Mouse (Mus musculus) urinary bladder, postnatal 0 days (tissue): Measurements from ENCODE around the gene Ttc25. TPM values are rescaled to one million over a fixed set of nuclear protein-coding genes. Genes with fewer than 3 reads are reported as not detected.

Experiments used
- polyA plus RNA-seq: library from polyadenylated mRNA; unstranded; fragments of >200 nt; fragmentation: Nextera tagmentation; extraction: Ambion mirVana; gene quantifications from 2 replicates; pipeline ENCODE4 v1.2.1, GENCODE M21; 2015

Ttc25 gene
- 0.18 and 0.28 TPM in 2 replicates for polyA plus RNA-seq

DNA sequence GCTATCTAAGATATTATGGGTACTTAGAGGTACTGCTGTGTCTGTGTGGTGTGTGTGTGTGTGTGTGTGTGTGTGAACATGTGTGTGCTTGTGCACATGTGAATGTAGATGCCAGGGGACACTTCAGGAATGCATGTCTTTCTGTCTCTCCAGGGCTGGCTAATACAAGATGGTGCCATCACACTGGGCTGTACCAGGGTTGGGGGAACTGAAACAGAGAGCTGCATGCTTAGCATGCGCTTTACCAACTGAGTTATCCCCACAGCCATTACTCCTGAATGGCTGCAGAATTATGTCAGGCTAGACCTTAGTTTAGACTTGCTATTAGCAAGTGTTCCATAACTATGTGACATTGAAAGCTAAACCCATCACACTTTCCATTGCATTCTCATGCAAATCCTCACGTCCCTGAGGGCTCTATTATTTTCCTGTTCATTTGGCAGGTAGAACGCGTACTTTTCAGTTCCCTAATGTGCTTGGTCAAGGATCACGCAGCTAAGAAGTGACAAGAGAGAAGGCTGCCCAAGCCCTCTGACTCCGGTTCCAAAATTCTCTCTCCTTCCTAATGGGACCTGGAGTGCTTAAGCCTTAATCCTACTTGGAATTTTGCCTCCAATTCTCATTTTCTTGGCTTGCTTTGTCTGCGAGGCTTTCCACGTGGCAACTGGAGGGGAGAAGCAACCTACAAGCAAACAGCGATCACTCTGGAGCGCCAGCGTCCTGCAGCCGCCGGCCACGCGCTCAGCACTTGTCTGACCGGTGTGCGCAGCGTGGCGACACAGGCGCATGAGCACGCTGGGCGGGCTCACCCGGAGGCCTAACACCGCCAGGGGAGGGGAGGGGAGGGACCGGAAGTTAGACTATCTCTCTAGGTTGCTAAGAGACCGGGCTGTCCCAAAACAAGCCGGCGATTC, at the start of gene Ttc25:
Gene Ttc25 (plus strand): TSS at position 776 of the 914 bp plus-strand sequence.

DNA sequence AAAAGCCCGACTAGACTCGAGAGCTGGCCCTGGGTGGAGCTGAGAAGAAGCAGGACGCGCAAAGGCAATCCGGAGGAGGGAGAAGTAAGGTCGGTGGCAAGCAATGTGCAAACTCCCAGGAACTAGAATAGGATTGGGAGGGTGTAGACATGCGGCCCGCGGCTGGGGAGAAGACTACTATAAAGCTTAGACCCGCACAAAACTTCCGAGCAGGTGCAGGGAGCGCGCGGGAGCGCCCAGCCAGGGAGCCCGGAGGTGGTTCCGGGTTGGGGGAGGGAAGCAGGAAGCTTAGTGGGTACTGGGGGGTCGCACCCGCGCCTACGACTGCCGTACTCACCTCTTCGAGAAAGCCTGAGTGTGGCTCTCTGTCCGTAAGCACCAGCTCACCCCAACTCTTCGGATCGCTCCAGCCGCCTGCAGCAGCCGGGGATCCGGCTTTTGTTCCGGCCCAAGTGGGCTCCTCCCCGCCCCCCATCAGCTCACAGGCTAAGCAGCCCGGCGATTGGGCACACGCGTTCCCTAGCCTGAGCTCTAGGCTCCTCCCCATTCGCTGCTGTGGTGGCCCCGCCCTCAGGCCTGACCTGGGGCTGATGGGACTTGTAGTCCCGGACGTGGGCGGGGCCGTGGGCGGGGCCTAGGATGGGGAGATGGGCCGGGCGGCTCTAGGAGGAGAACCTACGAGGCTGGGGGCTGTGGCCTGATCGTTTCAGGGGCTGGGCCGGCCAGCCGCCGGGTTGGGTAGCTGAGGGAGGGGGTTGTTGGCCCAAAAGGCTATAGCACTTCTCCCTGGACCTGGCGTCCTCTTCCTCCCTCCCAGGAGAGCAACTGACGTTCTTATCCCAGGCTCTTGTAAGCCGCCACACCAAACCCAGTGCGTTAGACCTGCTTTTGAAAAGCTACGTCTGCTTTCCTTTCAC, 17.7 kb upstream of the Ttc25 start, which contains the start of gene Acly:
Gene Acly (minus strand): TSS at position 543 of the 917 bp plus-strand sequence.

DNA sequence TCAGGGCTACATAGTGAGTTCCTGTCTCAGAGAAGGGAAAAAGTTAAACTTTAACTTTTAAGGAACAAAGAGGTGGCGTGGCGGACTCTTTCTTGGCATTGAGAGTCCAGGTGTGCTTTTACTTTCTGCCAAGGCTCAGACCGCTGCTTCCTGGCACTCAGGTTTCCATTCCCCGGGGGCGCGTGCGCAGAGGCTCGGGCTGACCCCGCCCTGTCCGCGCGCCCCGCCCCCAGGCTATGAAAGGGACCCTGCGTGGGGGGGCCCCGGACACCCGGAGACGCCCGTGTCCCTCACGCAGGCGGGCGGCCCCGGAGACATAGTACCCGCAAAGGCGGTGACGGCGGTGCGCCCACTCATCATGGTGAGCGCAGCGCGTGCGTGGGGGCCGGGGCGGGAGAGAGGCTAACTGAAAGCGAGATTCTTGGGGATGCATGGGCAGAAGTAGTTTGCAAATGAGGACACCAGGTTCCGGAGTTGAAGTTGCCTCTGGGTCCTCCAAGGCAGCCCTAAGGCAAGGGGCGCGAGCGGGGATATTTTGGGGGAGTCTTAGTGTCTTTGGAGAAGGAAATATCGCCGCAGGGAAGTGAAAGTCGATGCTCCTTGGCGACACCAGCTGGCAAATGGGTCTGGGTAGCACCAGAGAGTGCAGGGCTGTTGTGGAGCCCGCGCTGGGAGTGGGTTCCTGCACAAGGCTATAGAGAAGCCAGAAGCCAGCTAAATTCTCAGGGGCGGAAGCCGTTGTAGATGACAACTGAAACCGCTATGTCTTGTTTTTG, 29.5 kb downstream of the Ttc25 start, which contains the start of gene Cnp:
Gene Cnp (plus strand): TSS at position 197 of the 776 bp plus-strand sequence.

DNA sequence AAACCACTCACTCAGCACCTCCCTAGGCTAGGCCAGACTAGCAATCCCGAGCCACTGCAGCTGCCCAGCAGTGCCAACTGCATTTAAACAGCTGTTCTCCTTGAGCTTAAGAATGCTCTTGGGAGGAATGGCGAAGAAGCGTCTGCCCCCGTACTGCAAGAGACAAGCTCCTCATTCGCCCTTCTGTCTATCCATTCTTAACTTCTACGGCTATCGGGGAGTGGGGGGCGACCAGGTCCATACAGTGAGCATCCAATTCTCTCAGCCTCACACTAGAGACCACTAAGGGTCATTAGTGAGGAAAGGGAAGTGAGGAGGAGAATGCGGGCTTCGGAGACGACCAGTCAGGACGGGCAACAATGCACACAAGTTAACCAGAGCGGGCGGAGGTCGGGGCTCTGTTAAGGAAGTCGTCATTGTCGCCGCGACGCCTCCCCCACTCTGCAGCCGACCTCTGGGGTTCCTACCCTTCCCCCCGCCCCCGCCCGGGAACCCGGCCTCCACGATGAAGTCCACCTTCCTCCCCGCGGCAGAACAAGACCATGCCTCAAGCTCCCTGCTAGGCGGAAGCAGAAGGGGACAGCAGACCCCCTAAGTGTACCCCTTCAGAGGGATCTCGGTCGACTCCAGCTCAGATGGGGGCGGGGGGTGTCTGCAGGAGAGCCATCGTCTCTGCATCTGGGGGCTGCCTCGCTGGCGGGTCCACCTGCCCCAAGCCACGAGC, 73.5 kb downstream of the Ttc25 start, which contains the start of gene Nkiras2:
Gene Nkiras2 (plus strand): TSS at position 484 of the 724 bp plus-strand sequence.

DNA sequence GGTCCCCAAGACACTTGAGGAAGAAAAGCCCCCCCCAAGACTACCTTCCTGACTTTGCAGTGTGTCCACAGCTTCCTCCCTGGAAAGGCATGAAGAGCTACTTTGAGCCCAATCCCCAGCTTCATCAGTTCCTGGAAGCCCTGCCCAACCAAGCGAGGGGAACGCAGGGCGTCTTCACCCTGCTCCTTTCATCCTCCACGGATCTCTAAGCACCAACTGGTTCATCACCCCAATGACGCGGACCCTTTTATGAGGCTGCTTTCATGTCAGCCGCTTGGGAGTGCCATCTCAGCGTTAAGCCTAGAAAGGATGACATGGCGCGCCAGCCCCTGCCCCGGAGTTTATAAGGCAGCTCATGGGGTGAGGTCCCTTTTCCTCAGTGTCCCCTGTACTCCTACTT, 74.6 kb downstream of the Ttc25 start, which contains the start of gene Dnajc7:
Gene Dnajc7 (minus strand): TSS at position 187 of the 400 bp plus-strand sequence.

Other genes with a start within 250 kb of the Ttc25 start
- 1,889 and 2,012 TPM in 2 replicates for gene Eif1, start 225.7 kb upstream of the Ttc25 start, polyA plus RNA-seq
- not detected in 2 replicates for gene Gast, start 211.2 kb upstream of the Ttc25 start, polyA plus RNA-seq
- 1.4 and 2.0 TPM in 2 replicates for gene Hap1, start 189.5 kb upstream of the Ttc25 start, polyA plus RNA-seq
- gene Jup, start 147.8 kb upstream of the Ttc25 start, polyA plus RNA-seq = 114 and 129 TPM in 2 replicates
- 77.6 and 84.4 TPM in 2 replicates for gene P3h4, start 130.8 kb upstream of the Ttc25 start, polyA plus RNA-seq
- gene Fkbp10, start 129.9 kb upstream of the Ttc25 start, polyA plus RNA-seq = 148 and 172 TPM in 2 replicates
- 238 and 265 TPM in 2 replicates for gene Nt5c3b, start 103.8 kb upstream of the Ttc25 start, polyA plus RNA-seq
- gene Klhl10, start 103.7 kb upstream of the Ttc25 start, polyA plus RNA-seq = 0.63 and 0.71 TPM in 2 replicates
- 4.9 TPM in 2 replicates for gene Klhl11, start 72.9 kb upstream of the Ttc25 start, polyA plus RNA-seq
- gene Acly, start 17.6 kb upstream of the Ttc25 start, polyA plus RNA-seq = 81.8 and 108 TPM in 2 replicates
- gene Cnp, start 29.3 kb downstream of the Ttc25 start, polyA plus RNA-seq = 62.8 and 69.7 TPM in 2 replicates
- gene Nkiras2, start 73.6 kb downstream of the Ttc25 start, polyA plus RNA-seq = 46.9 and 52.8 TPM in 2 replicates
- 95.8 and 98.6 TPM in 2 replicates for gene Dnajc7, start 74.6 kb downstream of the Ttc25 start, polyA plus RNA-seq
- gene Zfp385c, start 146.8 kb downstream of the Ttc25 start, polyA plus RNA-seq = 0.22 and 0.24 TPM in 2 replicates
- gene Dhx58, start 158.7 kb downstream of the Ttc25 start, polyA plus RNA-seq = 3.5 and 4.4 TPM in 2 replicates
- 18.9 and 19.5 TPM in 2 replicates for gene Kat2a, start 166.9 kb downstream of the Ttc25 start, polyA plus RNA-seq
- gene Hspb9, start 168.2 kb downstream of the Ttc25 start, polyA plus RNA-seq = 0.35 TPM in 1 of 2 replicates, not detected in the other
- 20.9 and 21.9 TPM in 2 replicates for gene Rab5c, start 192.6 kb downstream of the Ttc25 start, polyA plus RNA-seq
- not detected in 2 replicates for gene Kcnh4, start 214.3 kb downstream of the Ttc25 start, polyA plus RNA-seq
- gene Hcrt, start 217.3 kb downstream of the Ttc25 start, polyA plus RNA-seq = not detected in 2 replicates
- 7.1 and 8.0 TPM in 2 replicates for gene Ghdc, start 225.3 kb downstream of the Ttc25 start, polyA plus RNA-seq